Mouse (Mus musculus) liver, postnatal 0 days (tissue): ENCODE data around the gene Taar5.

Source experiments
- CTCF ChIP-seq: sonication (generic); IDR thresholded peaks from 2 replicates; pipeline ENCODE4 v1.5.1; 2016; ENCODE audit warnings: antibody characterized with exemption, low read depth
- EP300 ChIP-seq: IDR thresholded peaks from 2 replicates; pipeline ENCODE4 v1.6.1; 2016; ENCODE audit warnings: antibody characterized with exemption, low read depth, mild to moderate bottlenecking

DNA sequence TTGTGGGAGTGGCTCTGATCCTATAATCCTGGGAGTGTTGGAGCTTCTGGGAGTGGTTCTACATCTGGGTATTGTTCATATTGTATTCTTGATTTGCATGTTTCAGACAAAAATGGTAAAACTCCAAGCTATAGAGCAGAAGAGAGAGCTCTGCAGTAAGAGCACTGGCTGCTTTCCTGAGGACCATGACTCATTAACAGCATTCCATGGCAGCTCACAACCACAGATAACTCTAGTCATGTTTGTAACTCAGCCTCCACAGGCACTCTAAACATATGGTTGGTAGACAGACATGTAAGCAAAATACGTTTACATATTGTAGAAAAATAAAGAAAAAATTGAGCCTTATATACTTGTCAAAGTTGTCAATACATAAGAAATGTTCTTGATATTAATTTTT is 35.9 kb downstream of the Taar5 start:
- TF ChIP-seq CTCF (no peak), EP300 (no peak)
